Mouse (Mus musculus) liver, adult 2 months (tissue): Measurements from ENCODE around the gene Smchd1.

ENCODE experiments used
- CTCF ChIP-seq: fragments of 200-500 bp; IDR thresholded peaks from 2 replicates; pipeline ENCODE4 v1.5.1; 2011; ENCODE audit warnings: low read depth, low read length, control low read depth
- POLR2A ChIP-seq: fragments of 200-500 bp; IDR thresholded peaks from 2 replicates; pipeline ENCODE4 v1.6.1; 2011; ENCODE audit warnings: low read length, control low read depth; ENCODE audit not compliant: insufficient read depth; ENCODE audit errors: extremely low read depth

GRCm38 (mm10) chr17:71311340-71312171 lies 163.6 kb downstream of the Smchd1 start, which contains the start of gene Emilin2:
- TF ChIP-seq POLR2A (no peak), CTCF (no peak)
